Mouse (Mus musculus): ENCODE measurements around the gene Afmid. TPM values are rescaled to one million over a fixed set of nuclear protein-coding genes. Genes with fewer than 3 reads are reported as not detected.

Gene Afmid
- total RNA-seq, 2 experiments from 2014 or later, result 18.1 to 21.7 TPM

- DNase-seq (ENCODE audit: low spot score in 2 of 2), result no peak
Measured at GRCm38 (mm10) chr11:117847593-117848215, 22.0 kb downstream of the Afmid start.

- peak in 1 of 2 experiments; percentile 24 for DNase-seq (ENCODE audit: low spot score in 2 of 2)
Measured at GRCm38 (mm10) chr11:117848271-117848984, 22.7 kb downstream of the Afmid start.

- DNase-seq (ENCODE audit: low spot score in 2 of 2), result peak; percentile 91 to 94
Measured at GRCm38 (mm10) chr11:117848985-117849671, 23.4 kb downstream of the Afmid start, which contains the start of gene Birc5. Gene Birc5 (plus strand): TSS chr11:117849251.

GRCm38 (mm10) chr11:117852875-117853274 lies 27.2 kb downstream of the Afmid start:
- no peak for DNase-seq (ENCODE audit: low spot score in 2 of 2)

- no peak for DNase-seq (ENCODE audit: low spot score in 2 of 2)
Measured at GRCm38 (mm10) chr11:117854241-117854640, 28.5 kb downstream of the Afmid start.

GRCm38 (mm10) chr11:117855360-117855759 lies 29.6 kb downstream of the Afmid start:
- DNase-seq (ENCODE audit: low spot score in 2 of 2), result no peak

- no peak for DNase-seq (ENCODE audit: low spot score in 2 of 2)
Measured at GRCm38 (mm10) chr11:117855975-117856374, 30.3 kb downstream of the Afmid start.

- no peak for DNase-seq (ENCODE audit: low spot score in 2 of 2)
Measured at GRCm38 (mm10) chr11:117857462-117857861, 31.7 kb downstream of the Afmid start.

- DNase-seq (ENCODE audit: low spot score in 2 of 2), result no peak
Measured at GRCm38 (mm10) chr11:117858392-117858791, 32.7 kb downstream of the Afmid start.

- no peak for DNase-seq (ENCODE audit: low spot score in 2 of 2)
Measured at GRCm38 (mm10) chr11:117860601-117861000, 34.9 kb downstream of the Afmid start, which contains the start of gene Tmem235. Gene Tmem235 (plus strand): TSS chr11:117860752.

GRCm38 (mm10) chr11:117863174-117863856 lies 37.6 kb downstream of the Afmid start:
- no peak for DNase-seq (ENCODE audit: low spot score in 2 of 2)

- no peak for DNase-seq (ENCODE audit: low spot score in 2 of 2)
Measured at GRCm38 (mm10) chr11:117864805-117865204, 39.1 kb downstream of the Afmid start.

GRCm38 (mm10) chr11:117865988-117866387 lies 40.3 kb downstream of the Afmid start:
- no peak for DNase-seq (ENCODE audit: low spot score in 2 of 2)

- DNase-seq (ENCODE audit: low spot score in 2 of 2), result peak in 1 of 2 experiments; percentile 52
Measured at GRCm38 (mm10) chr11:117870688-117871365, 45.1 kb downstream of the Afmid start.

- no peak for DNase-seq (ENCODE audit: low spot score in 2 of 2)
Measured at GRCm38 (mm10) chr11:117871376-117871775, 45.7 kb downstream of the Afmid start.

GRCm38 (mm10) chr11:117871911-117872584 lies 46.3 kb downstream of the Afmid start:
- DNase-seq (ENCODE audit: low spot score in 2 of 2), result no peak

- peak; percentile 47 to 70 for DNase-seq (ENCODE audit: low spot score in 2 of 2)
Measured at GRCm38 (mm10) chr11:117872861-117873608, 47.3 kb downstream of the Afmid start, which contains the start of gene Tha1. Gene Tha1 (minus strand): TSS chr11:117873481.

- DNase-seq (ENCODE audit: low spot score in 2 of 2), result no peak
Measured at GRCm38 (mm10) chr11:117874419-117874818, 48.7 kb downstream of the Afmid start.

- DNase-seq (ENCODE audit: low spot score in 2 of 2), result no peak
Measured at GRCm38 (mm10) chr11:117875681-117876080, 50.0 kb downstream of the Afmid start.

Measured in adrenal gland, postnatal 4 days (tissue).